Mouse (Mus musculus) embryonic fibroblast, embryonic 13.5 days (primary cell): ENCODE measurements at regions not wholly inside any gene's neighbourhood (a gene's known extent, or its start where the extent isn't known, plus 50 kb on each side); places are given as distances from the start of the nearest gene placed in this dataset.

Source experiments
- CTCF ChIP-seq: IDR thresholded peaks from 2 replicates; pipeline ENCODE4 v1.5.1; 2011; ENCODE audit warnings: mild to moderate bottlenecking, control low read depth, low read length, moderate library complexity, borderline replicate concordance; ENCODE audit not compliant: insufficient read depth
- POLR2A ChIP-seq: IDR thresholded peaks from 2 replicates; pipeline ENCODE4 v1.6.1; 2011; ENCODE audit warnings: low read depth, mild to moderate bottlenecking, control low read depth, low read length, moderate library complexity

DNA sequence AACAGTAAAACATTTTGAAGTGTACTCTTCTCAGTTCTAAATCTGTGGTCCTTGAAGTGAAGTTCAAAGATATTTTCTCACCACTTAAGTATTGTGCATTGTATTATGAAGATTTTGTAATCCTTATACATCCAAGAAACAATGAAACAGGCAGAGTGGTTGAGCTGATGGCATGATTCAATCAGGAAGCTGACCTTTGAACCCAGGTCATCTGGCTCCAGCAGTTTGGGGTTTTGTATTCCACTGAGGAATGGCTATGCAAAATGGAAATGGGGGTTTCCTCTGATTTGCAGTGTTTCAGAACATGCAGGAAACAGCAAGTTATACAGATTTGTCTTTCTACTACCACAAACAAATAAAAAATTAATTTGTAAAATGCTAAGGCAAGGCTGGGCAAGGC is 836.2 kb upstream of the Sox9 start:
- no peak for TF ChIP-seq POLR2A
- TF ChIP-seq CTCF, result no peak
